In genomic region chr11:78153778-78154177, GRCm38 (mm10) we compare ENCODE assay signal across 12 mouse cellular contexts. TPM values are rescaled to one million over a fixed set of nuclear protein-coding genes. Genes with fewer than 3 reads are reported as not detected.
DNase-seq lines count a peak whose midpoint lies in the region; ATAC-seq and TF ChIP-seq lines count a peak whose summit lies in the region.
"Had no signal": no experiment of that assay in that cellular context is flagged by ENCODE, and none has a peak within 500 bp of the region (broad histone marks: within the 10 kb centered on the region; RNA-seq: fewer than 3 reads in every experiment).

No protein-coding gene starts in this region.

- no peaks in the 10 kb centered on the region for H3K9me3 ChIP-seq in forebrain, postnatal 0 days (ENCODE audit: low read length)
- no peaks in the 10 kb centered on the region for H3K9me3 ChIP-seq in midbrain, embryonic 15.5 days

- no peaks in the 10 kb centered on the region for H3K4me1 ChIP-seq in forebrain, postnatal 0 days (ENCODE audit: insufficient read depth)
- peaks cover 22% of the 10 kb centered on the region for H3K4me1 ChIP-seq in midbrain, embryonic 15.5 days

- TF ChIP-seq CTCF in forebrain, postnatal 0 days (IDR thresholded peaks at IDR 0.05; ENCODE audit: low read depth) = no peak

- peaks cover 65% of the 10 kb centered on the region for H3K36me3 ChIP-seq in forebrain, postnatal 0 days (ENCODE audit: insufficient read depth)
- peaks cover 32% of the 10 kb centered on the region for H3K36me3 ChIP-seq in midbrain, embryonic 15.5 days (replicated peaks)

- no peaks in the 10 kb centered on the region for H3K27me3 ChIP-seq in forebrain, postnatal 0 days (ENCODE audit: insufficient read depth, low read length)
- H3K27me3 ChIP-seq in midbrain, embryonic 15.5 days (replicated peaks) = no peaks in the 10 kb centered on the region

- DNase-seq in kidney, postnatal 10 days = peak; percentile 24
- DNase-seq in kidney, postnatal 36 days = no peak
- DNase-seq in forebrain, postnatal 0 days = no peak
- DNase-seq in adrenal gland, adult 8-10 months = no peak
- DNase-seq: cerebellum, adult 11 months; heart, adult 2 months had no signal

- peak overlapping the region; percentile 81 for H3K27ac ChIP-seq in forebrain, postnatal 0 days (ENCODE audit: low read depth, low read length)
- peak overlapping the region; percentile 71 for H3K27ac ChIP-seq in midbrain, embryonic 15.5 days

- ATAC-seq in erythroid progenitor cell, adult 5-6 weeks (replicated peaks; ENCODE audit: low FRiP score, poor library complexity, severe bottlenecking) = 0 out of 2 replicates have a peak, but pooled peaks have one; percentile 11
- ATAC-seq in forebrain, postnatal 0 days = no peak
- ATAC-seq in midbrain, embryonic 15.5 days (replicated peaks) = 0 out of 2 replicates have a peak, but pooled peaks have one; percentile 24
- no peak for ATAC-seq in activated CD4-positive, CD25-positive, alpha-beta regulatory T cell, adult 4 months
- ATAC-seq in megakaryocyte progenitor cell, adult 5-6 weeks (replicated peaks; ENCODE audit: poor library complexity) = no peak

- whole genome bisulfite sequencing in forebrain, postnatal 0 days = 56% methylated on average over 13 of the region's 13 CpGs
- WGBS in midbrain, embryonic 15.5 days = 73% methylated on average over 13 of the region's 13 CpGs

- no peak overlapping the region for H3K4me3 ChIP-seq in forebrain, postnatal 0 days (ENCODE audit: low read depth, low read length)
- no peak overlapping the region for H3K4me3 ChIP-seq in midbrain, embryonic 15.5 days
- H3K4me3 ChIP-seq: erythroblast, embryonic 14.5 days; heart, adult 2 months had no signal

- H3K4me2 ChIP-seq in forebrain, postnatal 0 days (ENCODE audit: low read depth) = no peak overlapping the region
- no peak overlapping the region for H3K4me2 ChIP-seq in midbrain, embryonic 15.5 days

- no peak overlapping the region for H3K9ac ChIP-seq in forebrain, postnatal 0 days
- H3K9ac ChIP-seq in midbrain, embryonic 15.5 days = no peak overlapping the region

RNA-seq across cellular contexts. Expression of gene Traf4, which starts 11.6 kb away (rescaled TPM):
- 11.3 and 35.3 TPM in 2 replicates for total RNA-seq in erythroid progenitor cell, adult 5-6 weeks (2015; ENCODE audit: low replicate concordance)
- total RNA-seq in erythroid progenitor cell, adult 5-6 weeks (2017; ENCODE audit: low replicate concordance) = 14.6 and 16.1 TPM in 2 replicates
- 99.0 and 107 TPM in 2 replicates for total RNA-seq in forebrain, postnatal 0 days (2014; rRNA removed)
- polyA plus RNA-seq in forebrain, postnatal 0 days (2015; fragmentation: Nextera tagmentation; extraction: Ambion mirVana) = 104 and 131 TPM in 2 replicates
- polyA plus RNA-seq in midbrain, embryonic 15.5 days (2015; fragmentation: Nextera tagmentation; extraction: Ambion mirVana) = 101 and 107 TPM in 2 replicates
- polyA plus RNA-seq in activated CD4-positive, CD25-positive, alpha-beta regulatory T cell, adult 4 months (2017; shearing (Covaris generic)) = 1 to 10 TPM; 3.4 to 5.0 TPM
- 4.7 TPM in 2 replicates for total RNA-seq in megakaryocyte progenitor cell, adult 5-6 weeks (2015)
- 2.5 and 3.2 TPM in 2 replicates for total RNA-seq in megakaryocyte progenitor cell, adult 5-6 weeks (2017)
- total RNA-seq in adrenal gland, adult 8-10 months (2022) = 10 to 100 TPM; 18.0 to 31.3 (median 22.8) TPM

RNA-seq across cellular contexts. Expression of gene Nek8, which starts 22.7 kb away (rescaled TPM):
- total RNA-seq in erythroid progenitor cell, adult 5-6 weeks (2015; ENCODE audit: low replicate concordance) = 43.2 and 79.6 TPM in 2 replicates
- total RNA-seq in erythroid progenitor cell, adult 5-6 weeks (2017; ENCODE audit: low replicate concordance) = 35.9 and 76.8 TPM in 2 replicates
- 4.7 and 6.1 TPM in 2 replicates for total RNA-seq in forebrain, postnatal 0 days (2014; rRNA removed)
- polyA plus RNA-seq in forebrain, postnatal 0 days (2015; fragmentation: Nextera tagmentation; extraction: Ambion mirVana) = 5.5 and 5.7 TPM in 2 replicates
- polyA plus RNA-seq in midbrain, embryonic 15.5 days (2015; fragmentation: Nextera tagmentation; extraction: Ambion mirVana) = 6.5 and 7.3 TPM in 2 replicates
- 10 to 100 TPM in 1 of 2 experiments, 1 to 10 TPM in 1; 9.4 to 13.2 TPM for polyA plus RNA-seq in activated CD4-positive, CD25-positive, alpha-beta regulatory T cell, adult 4 months (2017; shearing (Covaris generic))
- 4.4 and 7.8 TPM in 2 replicates for total RNA-seq in megakaryocyte progenitor cell, adult 5-6 weeks (2015)
- 3.4 and 6.0 TPM in 2 replicates for total RNA-seq in megakaryocyte progenitor cell, adult 5-6 weeks (2017)
- 10 to 100 TPM; 10.7 to 29.6 (median 21.6) TPM for total RNA-seq in adrenal gland, adult 8-10 months (2022)

RNA-seq across cellular contexts. Expression of gene Tlcd1, which starts 22.7 kb away (rescaled TPM):
- 174 and 194 TPM in 2 replicates for total RNA-seq in erythroid progenitor cell, adult 5-6 weeks (2015; ENCODE audit: low replicate concordance)
- total RNA-seq in erythroid progenitor cell, adult 5-6 weeks (2017; ENCODE audit: low replicate concordance) = 107 and 197 TPM in 2 replicates
- 15.3 and 22.0 TPM in 2 replicates for total RNA-seq in forebrain, postnatal 0 days (2014; rRNA removed)
- polyA plus RNA-seq in forebrain, postnatal 0 days (2015; fragmentation: Nextera tagmentation; extraction: Ambion mirVana) = 13.9 and 19.0 TPM in 2 replicates
- 7.4 and 7.6 TPM in 2 replicates for polyA plus RNA-seq in midbrain, embryonic 15.5 days (2015; fragmentation: Nextera tagmentation; extraction: Ambion mirVana)
- polyA plus RNA-seq in activated CD4-positive, CD25-positive, alpha-beta regulatory T cell, adult 4 months (2017; shearing (Covaris generic)) = 1 to 10 TPM; 2.3 to 4.3 TPM
- total RNA-seq in megakaryocyte progenitor cell, adult 5-6 weeks (2015) = 4.0 and 6.3 TPM in 2 replicates
- total RNA-seq in megakaryocyte progenitor cell, adult 5-6 weeks (2017) = 3.5 TPM in 2 replicates
- 10 to 100 TPM; 54.5 to 65.1 (median 61.2) TPM for total RNA-seq in adrenal gland, adult 8-10 months (2022)

RNA-seq across cellular contexts. Expression of gene Rpl23a, which starts 29.6 kb away (rescaled TPM):
- 1,034 and 1,190 TPM in 2 replicates for total RNA-seq in erythroid progenitor cell, adult 5-6 weeks (2015; ENCODE audit: low replicate concordance)
- 811 and 1,012 TPM in 2 replicates for total RNA-seq in erythroid progenitor cell, adult 5-6 weeks (2017; ENCODE audit: low replicate concordance)
- 772 and 968 TPM in 2 replicates for total RNA-seq in forebrain, postnatal 0 days (2014; rRNA removed)
- 938 and 1,223 TPM in 2 replicates for polyA plus RNA-seq in forebrain, postnatal 0 days (2015; fragmentation: Nextera tagmentation; extraction: Ambion mirVana)
- polyA plus RNA-seq in midbrain, embryonic 15.5 days (2015; fragmentation: Nextera tagmentation; extraction: Ambion mirVana) = 695 and 703 TPM in 2 replicates
- polyA plus RNA-seq in activated CD4-positive, CD25-positive, alpha-beta regulatory T cell, adult 4 months (2017; shearing (Covaris generic)) = 1,000 to 10,000 TPM; 3,988 to 4,036 TPM
- total RNA-seq in megakaryocyte progenitor cell, adult 5-6 weeks (2015) = 3,991 and 4,341 TPM in 2 replicates
- total RNA-seq in megakaryocyte progenitor cell, adult 5-6 weeks (2017) = 2,958 and 3,443 TPM in 2 replicates
- 1,000 to 10,000 TPM; 1,361 to 1,741 (median 1,547) TPM for total RNA-seq in adrenal gland, adult 8-10 months (2022)

RNA-seq across cellular contexts. Expression of gene Rab34, which starts 34.5 kb away (rescaled TPM):
- 2.9 TPM in 1 of 2 replicates, not detected in the other for total RNA-seq in erythroid progenitor cell, adult 5-6 weeks (2015; ENCODE audit: low replicate concordance)
- total RNA-seq in erythroid progenitor cell, adult 5-6 weeks (2017; ENCODE audit: low replicate concordance) = 2.6 and 7.1 TPM in 2 replicates
- 76.9 and 83.5 TPM in 2 replicates for total RNA-seq in forebrain, postnatal 0 days (2014; rRNA removed)
- polyA plus RNA-seq in forebrain, postnatal 0 days (2015; fragmentation: Nextera tagmentation; extraction: Ambion mirVana) = 50.8 and 55.5 TPM in 2 replicates
- 56.3 and 61.5 TPM in 2 replicates for polyA plus RNA-seq in midbrain, embryonic 15.5 days (2015; fragmentation: Nextera tagmentation; extraction: Ambion mirVana)
- not detected for polyA plus RNA-seq in activated CD4-positive, CD25-positive, alpha-beta regulatory T cell, adult 4 months (2017; shearing (Covaris generic))
- 1.3 and 1.5 TPM in 2 replicates for total RNA-seq in megakaryocyte progenitor cell, adult 5-6 weeks (2015)
- 1.3 and 2.4 TPM in 2 replicates for total RNA-seq in megakaryocyte progenitor cell, adult 5-6 weeks (2017)
- total RNA-seq in adrenal gland, adult 8-10 months (2022) = 100 to 1,000 TPM in 2 of 4 experiments, 10 to 100 TPM in 2; 72.8 to 116 (median 98.4) TPM
- total RNA-seq: neutrophil, adult 5-6 weeks had no signal

Comparison
In these comparisons a context has a peak if more than half of its experiments do, and no peak if none do; other contexts are left out.
1. ATAC-seq: peak in erythroid progenitor cell, adult 5-6 weeks (single experiment) and midbrain, embryonic 15.5 days (single experiment); none in forebrain, postnatal 0 days (single experiment), activated CD4-positive, CD25-positive, alpha-beta regulatory T cell, adult 4 months (single experiment) and megakaryocyte progenitor cell, adult 5-6 weeks (single experiment).